Mouse (Mus musculus) hindbrain, embryonic 14.5 days (tissue): ENCODE data around the gene Insl3. TPM values are rescaled to one million over a fixed set of nuclear protein-coding genes. Genes with fewer than 3 reads are reported as not detected.
"Not testable (repeated sequence)": the region's sequence is repeated elsewhere in the genome, so short reads cannot be mapped to it uniquely, and the experiment has no call there.

ENCODE experiments used
- ATAC-seq: fragments of 200-750 bp; cut with Nextera tagmentation; 2 replicates; pipeline ENCODE4 v1.8.0; 2017; ENCODE audit warnings: moderate number of reproducible peaks, mild to moderate bottlenecking, moderate TSS enrichment, moderate library complexity; ENCODE audit not compliant: low FRiP score
- DNase-seq: peaks from one replicate; pipeline ENCODE4 v3.0.0-alpha.2; 2015; ENCODE audit warnings: low spot score
- H3K27ac ChIP-seq: fragments of 300-500 bp; sonication (generic); 2 replicates; pipeline ENCODE4 v1.5.1; 2014; ENCODE audit warnings: mild to moderate bottlenecking, moderate library complexity
- H3K27me3 ChIP-seq: fragments of 300-500 bp; sonication (generic); 2 replicates; pipeline ENCODE4 v1.6.1; 2014; ENCODE audit warnings: mild to moderate bottlenecking, low read length, mixed read lengths; ENCODE audit not compliant: control insufficient read depth, insufficient read depth
- H3K36me3 ChIP-seq: fragments of 300-500 bp; sonication (generic); replicated peaks from 2 replicates; pipeline ENCODE4 v1.6.1; 2014; ENCODE audit not compliant: control insufficient read depth, insufficient read depth
- H3K4me1 ChIP-seq: fragments of 300-500 bp; sonication (generic); replicated peaks from 2 replicates; pipeline ENCODE4 v1.6.1; 2014; ENCODE audit warnings: antibody characterized with exemption, low read length, mixed read lengths; ENCODE audit not compliant: control insufficient read depth, insufficient read depth
- H3K4me2 ChIP-seq: fragments of 300-500 bp; sonication (generic); replicated peaks from 2 replicates; pipeline ENCODE4 v1.6.1; 2014; ENCODE audit warnings: mild to moderate bottlenecking, moderate library complexity
- H3K4me3 ChIP-seq: fragments of 300-500 bp; sonication (generic); replicated peaks from 2 replicates; pipeline ENCODE4 v1.5.1; 2014; ENCODE audit warnings: mild to moderate bottlenecking, low read length
- H3K9ac ChIP-seq: fragments of 300-500 bp; sonication (generic); 2 replicates; pipeline ENCODE4 v1.6.1; 2014
- H3K9me3 ChIP-seq: fragments of 300-500 bp; sonication (generic); 2 replicates; pipeline ENCODE4 v1.6.1; 2016; ENCODE audit warnings: low read length; ENCODE audit not compliant: control insufficient read depth
- WGBS: fragments of 180-500 bp; shearing (Covaris S2); extraction: QIAGEN DNeasy Blood & Tissue Kit; methylation state at CpG from one replicate; pipeline ENCODE4 v1.1.7; 2014; 5-methylcytosine and 5-hydroxymethylcytosine counted together
- polyA plus RNA-seq: library from polyadenylated mRNA; unstranded; fragments of >200 nt; fragmentation: Nextera tagmentation; extraction: Ambion mirVana; gene quantifications from 2 replicates; pipeline ENCODE4 v1.2.1, GENCODE M21; 2014

Gene Insl3
- polyA plus RNA-seq, 1 experiment from 2014 or later = 1.4 TPM

DNA sequence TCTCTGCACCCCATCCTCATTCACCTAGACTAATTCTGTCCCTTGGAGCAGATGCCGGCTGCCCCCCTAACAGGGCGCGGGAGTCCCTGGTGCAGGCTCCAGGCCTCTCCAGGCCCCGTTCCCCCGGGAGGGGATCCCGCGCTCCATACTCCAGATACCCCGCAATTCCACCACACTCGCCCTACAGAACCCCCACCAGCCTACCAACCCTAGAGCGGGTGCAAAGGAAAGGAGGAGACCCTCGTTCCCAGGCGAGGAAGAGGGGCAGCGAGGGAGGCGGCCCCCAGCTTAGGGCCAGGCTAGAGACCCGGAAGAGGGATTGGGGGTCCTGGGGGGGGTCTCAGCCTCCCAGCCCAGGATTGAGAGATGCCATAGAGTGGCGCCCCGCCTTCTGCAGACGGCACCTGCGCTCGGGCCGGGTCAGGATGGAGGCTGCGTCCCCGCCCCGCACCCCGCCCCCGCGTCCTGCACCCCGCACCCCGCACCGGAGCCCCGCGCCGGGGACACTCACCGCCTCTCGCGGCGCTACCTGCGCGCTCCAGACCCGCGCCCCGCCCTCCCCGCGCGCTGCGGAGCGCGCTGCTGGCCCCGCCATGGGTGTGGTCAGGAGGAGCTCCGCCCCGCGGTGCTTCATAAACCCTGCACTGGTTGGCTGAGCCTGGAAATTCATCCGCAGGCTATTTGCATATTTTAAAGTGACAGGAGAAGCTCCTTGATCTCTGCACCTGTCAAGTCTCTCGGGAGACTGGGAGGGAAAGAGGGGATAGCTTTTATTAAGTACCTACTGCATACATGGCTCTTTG is 36.3 kb downstream of the Insl3 start, which contains the start of gene Fcho1:
Fcho1 (minus strand) TSS at position 595 of the 803 bp plus-strand sequence.
- Histone ChIP-seq H3K9ac (peak within 1 kb of the TSS; percentile 96), H3K4me2 (peak within 1 kb of the TSS; percentile 78), H3K4me1 (peaks cover 48% of the 10 kb centered on the region), H3K9me3 (no peaks in the 10 kb centered on the region), H3K27ac (peak within 1 kb of the TSS; percentile 64), H3K27me3 (no peaks in the 10 kb centered on the region), H3K4me3 (peak within 1 kb of the TSS; percentile 85), H3K36me3 (no peaks in the 10 kb centered on the region)
- DNase-seq = peak; percentile 91
- ATAC-seq = peak; percentile 86
- WGBS = under 1% methylated on average over 51 of the region's 54 CpGs

DNA sequence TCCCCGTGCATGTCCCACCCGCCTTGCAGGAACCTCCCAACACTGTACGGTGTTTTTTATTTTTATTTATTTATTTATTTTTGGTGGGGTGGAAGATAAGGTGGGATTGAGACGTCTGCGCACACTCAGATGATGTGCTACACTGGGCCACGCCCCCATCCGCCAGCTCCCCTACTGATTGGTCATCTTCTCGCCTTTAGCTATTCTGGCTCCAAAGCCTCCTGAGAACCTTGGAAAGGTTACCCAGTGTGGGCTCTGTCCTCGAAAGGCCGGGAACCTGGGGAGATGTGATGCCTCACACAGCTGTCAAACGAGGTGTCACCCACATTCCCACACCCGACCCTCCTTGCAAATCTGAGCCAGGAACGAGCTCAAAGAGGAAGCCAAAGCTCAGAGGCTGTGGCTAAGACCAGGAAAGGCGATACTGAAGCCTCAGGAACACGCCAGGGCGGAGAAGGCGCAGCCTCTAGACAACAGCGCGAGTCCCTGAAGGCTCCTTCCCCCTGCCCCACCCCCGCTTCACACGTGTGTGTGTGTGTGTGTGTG is 39.3 kb downstream of the Insl3 start:
- DNase-seq = peak; percentile 72
- Histone ChIP-seq H3K36me3 (no peaks in the 10 kb centered on the region), H3K27ac (peak overlapping the region; percentile 90), H3K4me3 (peak overlapping the region; percentile 38), H3K9ac (peak overlapping the region; percentile 58), H3K4me2 (peak overlapping the region; percentile 78), H3K4me1 (peaks cover 23% of the 10 kb centered on the region), H3K27me3 (no peaks in the 10 kb centered on the region), H3K9me3 (no peaks in the 10 kb centered on the region)
- 7% methylated on average over 21 of the region's 21 CpGs for WGBS
- ATAC-seq = peak; percentile 47

DNA sequence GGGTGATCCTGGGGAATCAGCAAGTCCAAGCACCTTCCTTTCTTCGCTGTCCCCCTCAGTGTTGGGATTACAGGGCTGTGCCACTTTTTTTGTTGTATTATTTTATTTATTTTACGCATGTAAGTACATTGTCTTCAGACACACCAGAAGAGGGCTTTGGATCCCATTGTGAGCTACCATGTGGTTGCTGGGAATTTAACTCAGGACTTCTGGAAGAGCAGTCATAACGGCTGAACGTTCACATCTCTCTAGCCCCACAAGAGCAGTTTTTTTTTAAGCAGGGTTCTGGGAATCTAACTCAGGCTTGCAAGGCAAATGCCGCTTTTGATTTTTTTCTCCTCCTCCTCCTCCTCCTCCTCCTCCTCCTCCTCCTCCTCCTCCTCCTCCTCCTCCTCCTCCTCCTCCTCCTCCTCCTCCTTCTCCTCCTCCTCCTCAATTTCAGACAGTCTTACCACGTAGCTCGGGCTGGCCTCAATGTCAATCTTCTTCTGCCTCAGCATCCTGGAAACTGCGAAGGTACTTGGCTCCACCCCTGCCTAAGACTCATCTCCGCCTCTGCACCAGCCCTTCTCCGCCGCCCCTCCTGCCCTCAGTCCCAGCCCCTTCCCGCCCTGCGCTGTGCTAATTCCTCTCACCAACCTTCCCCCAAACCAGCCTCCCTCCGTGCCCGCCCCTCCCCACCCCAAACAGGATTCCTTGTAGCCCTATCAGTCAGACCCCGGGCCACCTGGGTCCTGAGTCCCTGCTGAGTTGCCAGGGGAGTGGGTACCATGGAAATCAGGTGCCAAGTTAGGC is 40.0 kb downstream of the Insl3 start:
- peaks cover 19% of the 10 kb centered on the region for H3K4me1 ChIP-seq
- no peak for DNase-seq
- WGBS = 6% methylated on average over 16 of the region's 16 CpGs
- no peaks in the 10 kb centered on the region for H3K27me3 ChIP-seq
- peak overlapping the region; percentile 90 for H3K27ac ChIP-seq
- H3K4me2 ChIP-seq = peak overlapping the region; percentile 78
- peak overlapping the region; percentile 58 for H3K9ac ChIP-seq
- ATAC-seq = peak; percentile 34; the same call in 1 of the 2 replicates
- no peaks in the 10 kb centered on the region for H3K9me3 ChIP-seq
- H3K36me3 ChIP-seq = no peaks in the 10 kb centered on the region
- peak overlapping the region; percentile 38 for H3K4me3 ChIP-seq

DNA sequence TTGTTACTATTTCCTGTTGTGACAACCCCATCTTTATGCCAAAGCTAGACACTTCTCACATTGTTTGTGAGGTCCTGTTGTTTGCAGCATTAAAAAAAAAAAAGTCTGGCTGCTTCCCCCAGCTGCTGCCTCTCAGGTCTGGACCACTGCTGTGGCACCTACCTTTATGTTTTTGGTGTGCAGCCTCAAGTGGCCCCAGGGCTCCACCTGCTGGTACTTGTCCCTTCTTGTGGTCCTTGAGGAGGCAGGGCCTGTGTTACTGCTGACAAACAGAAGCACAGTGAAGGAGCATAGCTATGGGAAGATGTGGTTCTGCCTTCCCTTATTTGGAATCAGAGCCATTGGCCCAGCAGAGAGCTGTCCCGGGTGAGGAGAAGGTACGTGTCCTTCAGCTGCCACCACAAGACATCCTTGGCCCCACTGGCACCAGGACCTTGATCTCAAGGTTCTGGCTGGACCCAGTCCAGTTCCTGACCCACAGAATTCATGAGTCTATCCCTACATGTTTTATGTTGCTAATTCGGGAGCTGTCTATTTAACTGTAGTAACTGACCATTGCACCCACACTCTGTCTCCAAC is 42.7 kb downstream of the Insl3 start:
- DNase-seq = no peak
- WGBS = 59% methylated on average over 3 of the region's 3 CpGs
- Histone ChIP-seq H3K27me3 (no peaks in the 10 kb centered on the region), H3K9me3 (no peaks in the 10 kb centered on the region), H3K9ac (no peak overlapping the region), H3K4me3 (no peak overlapping the region), H3K27ac (no peak overlapping the region), H3K4me1 (peaks cover 11% of the 10 kb centered on the region), H3K4me2 (no peak overlapping the region), H3K36me3 (no peaks in the 10 kb centered on the region)
- no peak for ATAC-seq

DNA sequence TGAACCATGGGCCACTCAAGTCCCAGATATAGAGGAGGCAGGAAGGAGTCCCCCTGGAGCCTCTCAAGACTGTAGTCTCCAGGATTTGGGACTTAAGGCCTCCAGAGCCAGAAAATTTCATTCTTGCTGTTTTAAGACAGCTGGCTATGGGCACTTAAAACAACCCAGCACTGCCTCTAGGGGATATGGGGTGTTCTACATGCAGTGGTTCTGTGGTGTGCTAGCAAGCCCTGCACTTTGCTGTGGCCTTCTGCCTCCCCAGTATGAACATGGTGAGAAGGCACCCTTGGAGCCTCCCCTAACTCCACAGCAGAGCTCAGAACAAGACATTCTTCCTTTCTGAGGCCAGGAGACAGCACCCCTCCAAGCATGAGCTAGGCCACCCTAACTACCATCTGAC is 49.3 kb downstream of the Insl3 start:
- not testable (repeated sequence) for H3K4me1 ChIP-seq, H3K9ac ChIP-seq, ATAC-seq, H3K36me3 ChIP-seq, H3K4me2 ChIP-seq, H3K27ac ChIP-seq, H3K9me3 ChIP-seq, DNase-seq, H3K27me3 ChIP-seq, H3K4me3 ChIP-seq

Other genes starting within 250 kb of the Insl3 start
- gene Abhd8, start 225.6 kb upstream of the Insl3 start, polyA plus RNA-seq = 125 and 126 TPM in 2 replicates
- gene Mrpl34, start 224.3 kb upstream of the Insl3 start, polyA plus RNA-seq = 158 and 195 TPM in 2 replicates
- 218 and 236 TPM in 2 replicates for gene Dda1, start 220.0 kb upstream of the Insl3 start, polyA plus RNA-seq
- gene Ano8, start 203.3 kb upstream of the Insl3 start, polyA plus RNA-seq = 8.5 and 10.6 TPM in 2 replicates
- gene Gtpbp3, start 201.1 kb upstream of the Insl3 start, polyA plus RNA-seq = 4.7 and 7.3 TPM in 2 replicates
- gene Plvap, start 177.5 kb upstream of the Insl3 start, polyA plus RNA-seq = 9.2 and 10.5 TPM in 2 replicates
- gene Ccdc194, start 163.5 kb upstream of the Insl3 start, polyA plus RNA-seq = 0.22 and 0.92 TPM in 2 replicates
- gene Bst2, start 151.8 kb upstream of the Insl3 start, polyA plus RNA-seq = 4.0 and 5.4 TPM in 2 replicates
- gene Mvb12a, start 146.3 kb upstream of the Insl3 start, polyA plus RNA-seq = 50.8 and 66.6 TPM in 2 replicates
- 0.32 TPM in 1 of 2 replicates, not detected in the other for gene Tmem221, start 130.3 kb upstream of the Insl3 start, polyA plus RNA-seq
- gene Nxnl1, start 122.6 kb upstream of the Insl3 start, polyA plus RNA-seq = 0.13 TPM in 1 of 2 replicates, not detected in the other
- 41.6 and 57.3 TPM in 2 replicates for gene Slc27a1, start 120.3 kb upstream of the Insl3 start, polyA plus RNA-seq
- gene Pgls, start 97.0 kb upstream of the Insl3 start, polyA plus RNA-seq = 243 and 246 TPM in 2 replicates
- 5.2 and 5.7 TPM in 2 replicates for gene Fam129c, start 91.6 kb upstream of the Insl3 start, polyA plus RNA-seq
- gene Colgalt1, start 78.2 kb upstream of the Insl3 start, polyA plus RNA-seq = 62.4 and 66.0 TPM in 2 replicates
- 16.6 and 16.7 TPM in 2 replicates for gene Unc13a, start 17.5 kb upstream of the Insl3 start, polyA plus RNA-seq
- gene Jak3, start 12.9 kb upstream of the Insl3 start, polyA plus RNA-seq = 5.4 TPM in 2 replicates
- 0.21 and 0.41 TPM in 2 replicates for gene B3gnt3, start 12.6 kb downstream of the Insl3 start, polyA plus RNA-seq
- gene Fcho1, start 36.5 kb downstream of the Insl3 start, polyA plus RNA-seq = 57.3 and 61.0 TPM in 2 replicates
- gene Zfp709, start 192.8 kb downstream of the Insl3 start, polyA plus RNA-seq = 9.8 and 10.4 TPM in 2 replicates
- 15.8 and 17.1 TPM in 2 replicates for gene Zfp882, start 219.4 kb downstream of the Insl3 start, polyA plus RNA-seq
- 35.3 and 37.8 TPM in 2 replicates for gene Zfp617, start 219.4 kb downstream of the Insl3 start, polyA plus RNA-seq